Mouse (Mus musculus): ENCODE measurements around the gene Scrn1.

GRCm38 (mm10) chr6:54516512-54517134 lies 49.7 kb downstream of the Scrn1 start:
- TF ChIP-seq CTCF (IDR thresholded peaks at IDR 0.05) (no peak), POLR2A (IDR thresholded peaks at IDR 0.05; ENCODE audit: insufficient read depth, low read depth, low read length) (no peak), EP300 (IDR thresholded peaks at IDR 0.05; ENCODE audit: insufficient read depth, low read depth, low read length) (no peak)
